Mouse (Mus musculus) activated CD4-positive, CD25-positive, alpha-beta regulatory T cell, adult 4 months (primary cell): Measurements from ENCODE around the gene Mcee. TPM values are rescaled to one million over a fixed set of nuclear protein-coding genes. Genes with fewer than 3 reads are reported as not detected.

Experiments used
- ATAC-seq: one replicate; pipeline ENCODE4 v1.8.0; 2017
- polyA plus RNA-seq, 2 experiments: library from polyadenylated mRNA; unstranded; fragments of 100-300 nt; shearing (Covaris generic); gene quantifications; one replicate each; pipeline ENCODE4 v1.2.1; 2017

Gene Mcee
- polyA plus RNA-seq = 10 to 100 TPM; 25.5 to 26.7 TPM

DNA sequence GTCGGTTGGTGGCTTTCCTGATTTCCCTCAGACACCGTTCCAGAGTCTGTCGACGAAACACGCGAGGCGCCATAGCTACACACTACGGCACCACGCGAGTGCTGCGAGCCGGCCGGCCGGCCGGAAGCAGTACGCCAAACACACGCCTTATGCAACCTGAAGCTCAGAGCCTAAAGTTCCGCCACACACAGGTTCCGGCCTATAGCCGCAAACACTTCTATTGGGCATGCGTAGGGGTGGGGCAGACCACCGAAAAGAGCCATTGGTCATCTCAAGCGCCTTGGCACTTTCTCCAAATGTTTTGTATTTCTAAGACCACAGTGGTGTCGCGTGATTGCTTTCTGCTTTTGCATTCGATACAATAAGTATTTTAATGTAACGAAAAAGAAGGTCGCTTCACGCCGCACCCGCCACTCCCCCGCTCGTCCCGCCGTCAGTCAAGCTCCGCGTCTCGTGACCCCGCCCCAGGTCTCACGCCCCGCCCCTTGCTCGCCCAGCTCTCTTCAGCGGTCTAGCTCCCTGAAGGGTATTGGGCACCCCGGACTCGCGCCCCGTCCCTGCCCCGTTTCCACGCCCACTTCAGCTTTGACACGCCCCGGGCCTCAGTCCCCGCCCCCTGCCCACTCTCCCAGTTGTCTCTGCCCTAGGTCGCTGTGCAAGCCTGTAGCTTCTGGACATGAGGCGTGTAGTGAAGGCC lies at the start of gene Mcee, which contains the start of gene Mphosph10:
TSS of gene Mcee (plus strand) at position 486 of the 697 bp plus-strand sequence.
TSS of gene Mphosph10 (minus strand) at position 147 of the 697 bp plus-strand sequence.
- ATAC-seq = peak; percentile 88

DNA sequence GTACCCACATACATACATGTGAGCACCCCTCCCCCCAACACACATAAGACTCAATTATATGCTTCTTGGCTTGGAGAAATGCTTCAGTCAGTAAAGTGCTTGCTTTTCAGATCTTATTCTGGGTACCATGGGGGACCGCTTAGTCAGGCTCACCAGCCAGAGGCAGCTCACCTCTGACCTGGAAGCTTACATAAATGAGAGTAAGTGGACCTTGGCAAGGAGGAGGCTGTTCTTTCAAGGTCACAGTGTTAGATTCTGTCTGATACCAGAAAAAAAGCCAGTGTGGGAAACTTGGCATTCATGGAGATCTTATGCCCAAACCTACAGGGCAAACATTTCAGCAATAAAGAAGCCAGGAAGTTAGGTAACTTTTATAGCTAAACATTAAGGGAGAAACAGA lies 44.6 kb upstream of the Mcee start:
- no peak for ATAC-seq

DNA sequence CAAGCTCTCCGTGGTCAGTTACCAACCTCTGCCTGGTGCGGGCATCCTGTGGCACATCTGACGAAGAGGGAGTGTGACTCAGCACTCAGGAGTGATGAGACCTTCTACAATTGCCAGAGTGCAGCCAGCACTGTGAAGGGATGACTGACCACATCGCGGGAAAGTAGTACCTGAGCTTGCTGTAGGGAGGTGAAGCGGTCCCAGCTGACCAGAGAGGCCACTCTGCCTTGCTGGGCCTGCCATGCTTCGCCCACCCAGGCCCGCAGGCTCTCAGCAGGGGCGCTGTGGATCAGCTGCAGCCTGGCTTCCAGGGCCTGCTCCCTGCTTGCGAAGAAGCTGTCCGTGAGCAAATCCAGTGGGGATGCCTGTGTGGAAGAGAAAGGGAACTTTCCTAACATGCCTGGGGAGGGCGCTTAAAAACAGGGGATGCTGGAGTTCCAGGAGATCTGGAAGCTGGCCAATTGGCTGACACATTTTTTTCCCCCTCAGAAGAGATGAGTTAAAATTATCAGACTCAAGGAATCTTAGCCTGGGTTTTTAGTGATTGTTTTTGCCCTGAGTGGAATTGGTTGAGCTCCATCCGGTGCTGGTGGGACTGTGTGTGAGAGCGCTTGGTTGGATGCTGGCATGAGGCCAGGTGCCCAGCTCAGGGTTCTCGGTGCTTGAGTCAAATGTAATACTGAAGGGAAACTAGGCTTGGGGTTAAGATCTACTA lies 43.1 kb upstream of the Mcee start:
- no peak for ATAC-seq

DNA sequence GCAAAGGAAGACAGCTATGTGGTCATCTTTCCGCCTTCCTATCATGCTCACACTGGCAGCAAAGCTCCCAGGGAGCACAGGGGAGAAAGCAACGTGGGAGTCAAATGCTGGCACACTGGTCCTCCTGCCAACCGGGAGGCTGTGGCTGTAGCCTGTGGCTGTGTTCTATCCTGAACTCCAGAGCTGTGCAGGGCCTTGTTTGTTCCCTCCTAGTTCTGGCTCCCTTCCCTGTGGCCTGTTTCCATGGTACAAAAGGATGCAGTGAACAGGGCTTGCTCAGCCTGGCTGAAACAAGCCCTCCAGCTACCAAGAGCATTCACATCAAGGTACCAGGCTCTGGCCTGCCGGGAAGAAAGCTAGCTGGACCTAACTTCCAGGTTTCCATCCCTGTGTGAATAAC lies 41.3 kb upstream of the Mcee start:
- ATAC-seq = no peak

DNA sequence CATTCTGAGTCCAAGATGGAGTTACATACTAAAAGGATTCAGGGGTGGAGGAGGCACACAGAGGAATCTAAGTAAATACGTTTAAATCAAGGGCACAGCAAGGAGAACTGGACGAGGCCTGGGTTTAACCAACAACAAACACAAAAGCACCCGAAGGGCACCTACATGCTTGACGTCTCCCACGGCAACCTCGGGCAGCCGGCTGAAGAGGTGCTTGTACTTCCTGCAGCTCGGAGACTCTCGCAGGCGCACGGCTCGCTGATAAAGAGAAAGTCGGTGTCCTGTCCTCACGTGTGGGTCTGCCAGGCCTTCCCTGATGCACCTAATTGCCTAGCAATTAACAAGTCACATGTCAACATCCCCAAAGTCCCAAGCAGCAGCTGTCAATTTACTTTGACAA lies 38.2 kb upstream of the Mcee start:
- ATAC-seq = no peak

DNA sequence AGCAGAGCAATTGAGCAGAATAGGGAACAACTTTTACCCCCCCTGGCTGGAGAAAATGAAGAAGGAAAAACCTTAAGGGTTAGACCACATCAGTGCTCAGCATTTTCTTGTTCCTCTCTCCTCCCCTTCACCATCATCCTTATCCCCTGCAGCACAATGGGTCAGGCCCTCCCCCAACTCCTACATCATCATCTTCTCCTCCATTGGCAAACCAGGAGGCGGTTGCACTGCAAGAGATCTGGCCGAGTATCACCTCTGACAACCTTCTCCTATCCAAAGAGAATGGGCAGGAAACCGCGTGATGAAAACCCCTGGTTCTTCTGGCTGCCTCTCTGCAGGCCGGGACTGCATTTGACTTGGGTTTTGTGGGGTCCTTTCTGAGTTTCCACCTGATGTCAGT lies 35.7 kb upstream of the Mcee start:
- no peak for ATAC-seq

DNA sequence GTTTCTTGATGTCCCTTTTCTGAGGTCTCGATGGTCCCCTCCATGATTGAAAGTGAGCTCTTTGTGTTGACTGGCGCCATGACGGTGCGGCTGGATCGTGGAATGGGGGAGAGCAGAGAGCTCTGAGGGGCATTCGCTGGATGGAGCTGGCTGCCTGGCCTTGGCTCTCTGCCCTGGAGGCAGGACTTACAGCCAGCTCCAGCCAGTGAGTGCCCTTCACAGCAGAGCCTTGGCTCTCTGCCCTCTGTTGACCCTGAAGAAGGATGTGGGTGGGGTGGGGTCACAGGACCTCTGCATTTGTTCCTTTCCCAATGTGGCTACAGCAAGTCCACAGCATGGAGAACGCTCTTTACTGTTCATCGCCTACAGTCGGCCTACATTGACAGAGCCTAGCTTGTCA lies 35.0 kb upstream of the Mcee start:
- ATAC-seq = no peak

DNA sequence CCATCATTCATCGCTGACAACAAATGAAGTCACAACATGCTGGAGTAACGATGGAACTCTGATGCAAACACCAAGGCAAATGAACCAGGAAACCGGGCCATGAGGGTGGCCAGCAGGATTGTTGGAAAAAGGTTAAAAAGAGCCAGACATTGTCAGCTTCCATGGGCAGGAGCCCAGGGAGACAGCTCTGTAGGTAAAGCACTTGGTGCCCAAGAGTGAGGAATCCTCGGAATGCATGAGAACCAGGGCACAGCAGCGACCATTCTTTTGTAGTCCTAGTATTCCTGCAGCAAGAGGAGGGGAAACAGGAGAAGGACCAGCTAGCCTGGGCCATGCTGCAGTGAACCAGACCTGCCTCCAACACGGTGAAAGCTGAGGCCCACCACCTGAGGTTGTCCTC lies 33.7 kb upstream of the Mcee start:
- ATAC-seq = no peak

DNA sequence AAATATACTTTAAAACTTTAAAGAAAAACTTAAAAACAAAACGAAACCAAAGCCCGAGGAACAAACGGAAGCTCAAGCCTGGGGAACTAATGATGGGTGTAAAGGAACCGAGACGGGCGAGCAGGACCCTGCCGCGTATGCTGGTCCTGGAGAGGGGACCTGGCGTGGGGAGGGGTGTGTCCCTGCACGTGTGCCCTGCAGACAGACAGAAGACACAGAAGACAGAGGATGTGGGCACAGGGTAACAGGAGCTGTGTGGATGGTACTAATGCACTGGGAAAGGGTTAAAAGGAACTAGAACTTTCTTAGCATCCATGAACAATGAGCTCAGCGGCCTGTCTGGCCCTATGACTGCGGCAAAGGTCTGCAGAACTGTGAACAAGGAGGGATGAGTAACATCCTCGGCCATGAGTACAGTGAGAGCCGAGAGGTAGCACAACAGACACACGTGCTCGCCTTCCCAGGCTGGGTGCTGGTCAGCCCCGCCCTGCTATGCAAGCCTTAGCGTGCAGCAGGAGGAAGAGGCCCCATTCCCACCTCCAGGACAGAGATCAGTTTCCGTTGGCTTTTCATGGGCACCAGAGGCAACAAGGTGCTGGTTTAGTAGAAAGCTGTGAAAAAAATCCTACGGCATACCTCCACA lies 32.3 kb upstream of the Mcee start:
- no peak for ATAC-seq

DNA sequence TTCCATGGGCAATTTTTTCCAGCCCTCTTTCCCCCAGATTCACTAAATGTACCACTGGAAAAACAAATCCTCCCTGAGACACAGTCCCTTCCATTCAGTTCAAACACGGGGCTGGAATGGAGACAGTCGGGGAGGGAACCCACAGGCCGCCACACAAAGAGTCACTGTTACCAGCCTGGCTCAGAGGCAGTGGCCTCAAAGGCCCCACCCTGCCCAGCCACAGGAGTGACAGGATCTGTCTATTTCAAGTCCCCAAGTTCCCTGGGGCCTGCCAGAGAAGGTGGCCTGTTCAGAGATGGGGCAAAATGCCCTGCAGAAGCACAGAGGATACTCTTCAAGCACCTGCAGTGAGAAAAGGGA lies 31.8 kb upstream of the Mcee start:
- no peak for ATAC-seq

DNA sequence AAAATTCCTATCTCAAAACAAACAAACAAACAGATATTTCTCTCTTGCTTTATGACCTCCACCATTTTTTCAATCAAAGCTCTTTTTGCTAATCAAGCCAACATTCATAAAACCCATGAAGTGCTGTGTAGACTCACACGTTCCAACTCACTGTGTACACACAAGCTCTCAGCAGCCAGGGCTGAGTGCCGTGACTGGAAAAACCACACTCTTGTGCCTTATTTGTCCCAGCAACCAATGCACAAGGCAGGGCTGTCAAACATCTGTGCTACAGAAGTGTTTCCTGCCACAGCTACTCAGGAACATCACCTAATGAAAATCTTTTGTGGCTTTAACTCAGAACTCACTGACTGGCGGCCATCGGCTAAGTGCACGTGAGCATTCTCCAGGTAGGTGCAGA lies 26.5 kb upstream of the Mcee start:
- no peak for ATAC-seq

DNA sequence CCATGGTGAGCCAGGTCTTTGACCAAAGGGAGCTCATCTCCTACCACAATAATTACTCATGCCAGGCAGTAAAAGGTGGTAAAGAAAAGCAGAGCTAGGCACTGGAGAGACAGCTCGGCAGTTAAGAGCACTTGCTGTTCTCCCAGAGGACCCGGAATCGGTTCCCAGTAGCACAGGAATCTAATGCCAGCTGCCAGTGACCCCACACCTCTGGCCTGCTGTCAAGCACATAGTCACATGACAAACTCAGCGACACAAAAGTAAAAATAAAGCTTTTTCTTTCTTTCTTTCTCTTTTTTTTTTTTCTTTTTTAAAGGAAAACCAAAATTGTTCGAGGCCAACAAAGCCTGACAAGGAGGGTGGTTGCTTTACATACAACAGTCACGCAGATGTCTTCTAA lies 22.6 kb upstream of the Mcee start:
- no peak for ATAC-seq

DNA sequence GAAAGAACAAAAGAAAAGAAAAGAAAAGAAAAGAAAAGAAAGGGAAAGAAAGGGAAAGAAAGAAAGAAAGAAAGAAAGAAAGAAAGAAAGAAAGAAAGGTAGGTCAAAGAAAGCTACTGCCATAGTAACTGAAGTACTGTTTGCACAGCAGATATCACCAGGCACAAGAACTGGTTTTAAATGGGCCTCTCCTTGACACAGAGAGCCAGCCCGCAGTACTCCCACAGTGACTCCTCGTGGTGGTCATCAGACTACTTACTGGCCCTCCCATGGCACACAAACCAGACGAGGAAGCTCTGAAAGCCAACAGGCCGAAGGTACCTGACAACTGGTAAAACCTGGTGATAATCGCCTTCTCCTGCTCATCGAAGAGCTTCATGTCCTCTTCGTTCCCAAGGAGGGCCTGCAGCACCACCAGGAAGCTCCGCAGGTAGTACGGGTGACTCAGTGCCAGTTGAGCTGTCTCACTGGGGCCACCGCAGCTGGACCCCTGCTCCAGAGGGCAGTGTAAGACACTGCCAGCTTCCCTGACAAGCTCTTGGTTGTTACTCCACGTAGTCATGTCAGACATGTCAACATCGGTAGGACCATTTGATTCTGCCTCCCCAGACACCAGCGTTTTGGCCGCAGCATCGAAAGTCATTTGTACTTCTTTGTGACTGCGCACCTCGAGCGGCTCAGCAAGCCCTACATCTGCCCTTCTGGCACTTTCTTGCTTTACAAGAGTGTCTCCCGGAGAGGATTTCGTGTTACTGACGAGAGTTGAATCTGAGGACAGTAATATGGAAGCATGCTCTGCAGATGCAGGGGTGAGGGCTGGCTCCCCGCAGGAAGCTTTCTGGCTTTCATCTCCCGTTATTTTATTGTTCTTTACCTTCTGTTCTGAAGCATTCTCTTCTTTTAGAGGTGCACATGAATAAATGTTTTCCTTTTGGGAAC lies 20.2 kb upstream of the Mcee start:
- no peak for ATAC-seq

DNA sequence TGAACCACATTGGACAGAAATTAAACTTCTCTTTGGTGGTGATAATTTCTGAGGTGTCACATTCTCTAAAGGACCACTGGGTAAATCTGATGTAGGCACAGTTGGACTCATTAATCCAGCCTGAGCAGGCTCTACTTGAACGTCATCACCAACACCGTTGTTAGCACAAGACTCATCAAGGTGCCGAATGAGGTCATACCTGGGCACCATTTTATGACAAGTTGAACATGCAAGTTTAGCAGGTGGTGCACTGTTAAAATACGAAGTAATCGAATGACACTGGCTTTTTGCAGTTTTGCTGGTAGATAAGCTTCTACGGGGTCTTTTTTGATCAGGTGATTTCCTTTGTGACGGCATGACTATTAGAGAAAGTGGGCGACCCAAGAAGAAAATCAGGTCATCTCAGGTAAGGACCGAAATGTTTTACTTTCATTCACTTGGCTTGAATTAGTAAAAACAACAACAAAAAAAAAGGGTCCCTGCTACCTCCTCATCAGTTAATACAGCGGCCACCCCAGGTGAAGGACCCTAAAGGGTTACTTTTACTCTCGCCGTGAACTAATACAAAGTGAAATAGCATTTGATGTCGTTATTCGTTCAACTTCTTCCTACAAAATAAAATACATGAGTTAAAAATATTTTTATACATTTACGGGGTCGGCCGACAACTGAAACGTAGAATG lies 19.1 kb upstream of the Mcee start:
- ATAC-seq = no peak

DNA sequence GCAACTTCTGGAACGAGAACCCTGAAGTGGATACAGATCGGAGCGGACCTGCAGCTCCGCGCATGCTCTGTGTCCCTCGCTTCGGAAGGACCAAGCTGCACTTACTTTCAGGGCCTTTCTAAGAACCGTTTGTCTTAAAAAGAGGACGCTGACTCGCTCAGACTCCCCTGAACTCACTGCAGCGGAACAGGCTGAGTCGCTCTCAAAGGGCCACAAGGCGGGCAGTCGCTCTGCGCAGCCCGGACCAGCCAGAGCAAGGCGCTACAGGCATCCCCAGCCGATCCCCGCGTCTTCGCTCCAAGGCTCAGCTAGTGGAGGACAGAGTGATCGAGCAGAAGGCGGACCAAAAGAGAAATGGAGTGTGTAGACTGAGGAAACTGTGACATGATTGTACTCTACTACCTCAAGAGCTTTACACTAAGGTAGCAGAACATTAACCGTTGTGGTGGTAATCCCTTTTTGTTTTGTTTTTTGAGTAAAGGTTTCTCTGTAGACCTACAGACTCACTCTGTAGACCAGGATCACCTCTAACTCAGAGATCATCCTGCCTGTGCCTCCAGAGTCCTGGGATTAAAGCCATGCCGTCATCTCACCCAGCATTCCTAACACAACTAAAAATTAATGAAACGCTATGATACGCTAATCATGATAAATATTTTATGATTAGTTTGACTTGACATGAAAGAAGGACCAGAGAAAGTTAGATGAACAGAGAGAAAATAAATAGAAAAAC lies 18.4 kb upstream of the Mcee start, which contains the start of gene Fan1:
TSS of gene Fan1 (minus strand) at position 266 of the 733 bp plus-strand sequence.
- peak; percentile 97 for ATAC-seq

DNA sequence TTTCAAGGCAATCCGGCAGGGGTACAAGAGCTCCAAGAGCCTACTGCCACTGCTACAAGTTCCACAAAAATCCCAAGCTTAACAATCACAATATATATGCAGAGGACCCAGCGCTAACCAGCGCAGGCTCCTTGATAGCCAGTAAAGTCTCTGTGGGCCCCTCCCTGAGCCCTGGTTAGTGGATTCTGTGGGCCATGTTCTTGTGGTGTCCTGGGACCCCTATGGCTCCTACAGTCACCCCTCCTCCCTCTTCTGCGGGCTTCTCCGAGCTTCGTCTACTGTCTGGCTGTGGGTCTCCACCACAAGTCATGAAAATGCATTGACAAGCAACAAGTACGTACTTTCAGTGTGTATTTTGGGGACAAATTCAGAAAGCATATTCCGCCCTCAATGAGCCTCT lies 928 bp upstream of the Mcee start:
- no peak for ATAC-seq

DNA sequence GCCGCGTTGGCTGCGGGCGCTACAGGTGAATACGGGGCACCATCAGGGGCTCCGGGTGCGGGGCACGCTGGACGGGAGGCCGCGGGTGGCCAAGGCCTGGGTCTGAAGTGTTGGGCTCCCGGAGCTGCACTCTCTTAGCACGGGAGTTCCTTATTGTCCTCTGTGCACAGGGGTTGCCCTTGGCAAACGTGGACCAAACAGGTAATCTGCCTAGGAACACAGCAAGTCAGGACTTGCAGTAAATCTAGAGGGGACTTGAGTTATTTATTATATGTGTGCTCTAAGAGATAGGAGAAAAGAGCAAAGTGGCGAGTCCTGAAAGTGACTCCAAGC lies 378 bp downstream of the Mcee start:
- peak; percentile 13 for ATAC-seq

DNA sequence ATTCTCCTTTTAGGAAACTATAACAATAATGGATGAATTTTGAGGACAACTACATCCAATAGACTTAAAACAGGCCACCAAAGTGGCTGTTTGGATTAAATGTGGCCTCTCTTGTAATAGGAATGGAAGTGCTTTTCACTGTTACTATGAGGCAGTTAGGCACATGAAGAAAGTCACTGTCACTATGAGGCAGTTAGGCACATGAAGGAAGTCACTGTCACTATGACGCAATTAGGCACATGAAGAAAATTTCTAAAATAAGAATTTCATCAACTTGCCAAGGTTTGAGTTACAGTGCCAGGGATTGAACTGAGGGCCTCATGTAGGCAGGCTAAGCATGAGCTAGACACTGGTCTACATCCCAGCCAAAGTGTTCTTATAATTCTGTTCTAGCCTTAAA lies 8.3 kb downstream of the Mcee start:
- ATAC-seq = no peak

DNA sequence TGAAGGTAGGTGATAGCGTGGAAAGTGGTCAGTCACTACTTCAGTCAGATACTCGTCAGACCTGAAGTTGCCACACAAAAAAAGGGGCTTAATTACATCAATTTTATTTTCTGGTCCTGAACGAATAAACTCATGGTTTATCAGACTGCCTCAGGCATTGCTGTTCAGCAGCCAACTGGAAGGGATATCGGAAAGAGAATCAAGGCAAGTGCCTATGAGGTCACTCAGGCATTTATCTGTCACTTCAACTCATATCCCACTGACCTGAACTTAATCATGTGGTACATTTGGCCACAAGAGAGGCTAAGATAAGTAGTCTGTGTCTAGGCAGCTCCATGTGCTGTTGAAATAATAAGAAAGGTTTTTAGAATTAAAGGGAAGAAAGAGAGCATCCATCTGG lies 10.0 kb downstream of the Mcee start:
- ATAC-seq = no peak

DNA sequence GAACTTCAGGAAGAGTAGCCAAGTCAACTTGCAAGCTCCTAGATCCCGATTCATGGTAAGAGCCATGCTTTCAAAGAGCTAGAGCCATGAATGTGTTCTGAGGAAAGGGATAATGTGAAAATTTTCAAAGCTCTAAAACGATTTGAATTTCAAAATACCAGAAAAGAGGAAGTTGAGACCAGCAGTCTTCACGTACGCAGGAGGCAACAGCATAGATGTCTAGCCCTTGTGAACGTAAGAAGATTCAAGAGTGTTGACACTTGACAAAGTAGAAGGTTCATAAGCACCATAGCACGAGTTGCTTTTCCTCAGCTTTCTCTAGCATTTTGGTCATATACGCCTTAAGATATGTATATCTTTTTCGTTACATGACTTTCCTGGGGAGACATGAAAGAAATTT lies 11.6 kb downstream of the Mcee start:
- ATAC-seq = no peak

DNA sequence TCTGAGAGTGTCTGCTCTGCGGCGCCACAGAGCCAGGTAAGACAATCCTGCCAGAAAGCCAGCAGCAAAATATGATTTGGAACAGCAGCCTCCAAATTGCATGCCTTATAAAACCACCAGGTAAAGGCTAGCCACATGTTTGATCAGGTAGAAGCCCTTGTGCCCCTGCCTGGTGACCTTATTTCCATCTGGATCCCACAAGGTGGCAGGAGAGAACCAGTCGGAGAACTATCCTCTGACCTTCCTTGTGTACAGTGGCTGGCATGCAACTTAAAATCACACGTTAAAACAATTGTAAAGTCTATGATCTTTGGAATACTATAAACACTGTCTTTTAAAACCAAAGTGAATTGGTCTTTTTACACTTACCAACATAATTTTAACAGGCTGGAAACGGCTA lies 32.5 kb downstream of the Mcee start:
- no peak for ATAC-seq
